Mouse (Mus musculus): ENCODE measurements at regions not wholly inside any gene's neighbourhood (a gene's known extent, or its start where the extent isn't known, plus 50 kb on each side); places are given as distances from the start of the nearest gene placed in this dataset.

- DNase-seq (ENCODE audit: low read depth), result peak; percentile 5
Measured at GRCm38 (mm10) chr9:103813791-103814190, 52.2 kb upstream of the Tmem108 start.

- DNase-seq (ENCODE audit: low read depth), result no peak
Measured at GRCm38 (mm10) chr9:103818998-103819397, 57.4 kb upstream of the Tmem108 start.

GRCm38 (mm10) chr9:103821632-103822031, 60.0 kb upstream of the Tmem108 start:
- DNase-seq (ENCODE audit: low read depth), result no peak

GRCm38 (mm10) chr9:103823491-103823890, 61.9 kb upstream of the Tmem108 start:
- DNase-seq (ENCODE audit: low read depth), result no peak

DNA sequence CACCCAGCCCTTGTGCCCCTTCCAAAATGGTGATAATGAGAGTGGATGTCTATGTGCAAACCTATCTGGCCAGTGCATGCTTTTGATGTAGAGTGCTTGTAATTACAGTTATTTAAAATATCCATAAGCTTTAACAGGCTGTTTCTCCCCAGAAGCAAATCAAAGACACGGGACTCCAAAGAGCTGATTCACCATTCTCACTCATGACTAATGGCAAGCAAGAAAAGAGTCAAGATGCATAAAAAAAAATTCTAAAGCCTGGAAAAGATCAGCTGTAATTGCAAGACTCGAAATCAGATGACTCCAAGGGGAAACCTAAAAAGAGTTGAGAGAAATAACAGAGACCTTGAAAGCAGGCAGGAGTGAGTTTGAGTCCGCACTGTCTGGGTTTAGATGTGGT, 79.6 kb upstream of the Tmem108 start:
- DNase-seq (ENCODE audit: low read depth), result no peak

- DNase-seq (ENCODE audit: low read depth), result no peak
Measured at GRCm38 (mm10) chr9:103843836-103844235, 82.2 kb upstream of the Tmem108 start.

- DNase-seq (ENCODE audit: low read depth), result no peak
Measured at GRCm38 (mm10) chr9:103845916-103846457, 84.3 kb upstream of the Tmem108 start.

- no peak for DNase-seq (ENCODE audit: low read depth)
Measured at GRCm38 (mm10) chr9:103847931-103848330, 86.3 kb upstream of the Tmem108 start.

DNA sequence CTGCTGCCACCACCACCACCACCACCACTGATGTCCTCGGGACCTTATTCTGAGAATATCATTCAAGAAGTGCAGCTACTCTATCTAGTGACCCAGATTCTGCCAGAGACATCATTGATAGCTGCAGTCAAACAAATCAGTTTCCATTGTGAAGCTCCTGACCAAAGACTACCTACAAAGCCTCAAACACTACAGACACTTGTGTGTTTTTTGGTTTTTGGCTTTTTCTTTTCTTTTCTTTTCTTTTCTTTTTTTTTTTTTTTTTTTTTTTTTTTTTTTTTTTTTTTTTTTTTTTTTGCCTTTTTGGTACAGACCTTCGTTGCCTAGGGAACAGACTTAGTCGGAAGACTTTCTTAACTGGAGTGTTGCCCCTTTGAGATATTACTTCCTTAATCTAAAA, 87.4 kb upstream of the Tmem108 start:
- no peak for DNase-seq (ENCODE audit: low read depth)

- DNase-seq (ENCODE audit: low read depth), result no peak
Measured at GRCm38 (mm10) chr9:103852691-103853090, 91.1 kb upstream of the Tmem108 start.

DNA sequence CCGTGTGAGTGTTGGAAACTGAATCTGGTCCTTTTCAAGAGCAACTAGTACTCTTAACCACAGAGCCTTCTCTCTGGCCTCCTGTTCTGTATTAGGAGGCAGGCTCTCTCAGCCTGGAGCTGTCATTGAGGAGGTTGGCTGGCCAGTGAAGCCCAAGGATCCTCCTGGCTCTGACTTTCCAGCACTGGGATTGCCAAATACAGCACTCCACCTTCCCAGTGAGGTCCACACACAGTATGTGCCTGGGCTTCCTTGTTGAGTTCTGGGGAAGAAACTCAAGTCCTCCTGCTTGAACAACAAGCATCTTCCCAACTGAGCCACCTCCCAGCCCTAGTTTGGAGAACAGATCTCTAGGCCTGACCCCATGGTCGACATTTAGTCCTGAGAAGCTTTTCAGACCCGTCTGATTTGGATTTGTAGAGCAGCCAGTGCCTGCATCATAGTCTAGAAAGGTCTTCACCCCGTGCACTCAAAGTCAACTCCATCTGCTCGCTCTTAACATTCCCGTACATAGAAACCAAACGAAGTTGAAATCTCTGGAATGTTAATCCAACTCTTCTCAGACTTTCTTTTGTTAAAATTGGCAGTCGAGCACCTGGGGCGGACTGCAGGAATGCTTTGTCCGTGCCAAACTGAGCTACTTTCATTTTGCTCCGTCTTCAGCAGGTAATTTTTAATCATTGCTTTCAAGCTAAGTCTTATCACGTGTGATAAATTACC, 99.2 kb upstream of the Tmem108 start:
- DNase-seq (ENCODE audit: low read depth), result no peak

GRCm38 (mm10) chr9:103862493-103862892, 100.9 kb upstream of the Tmem108 start:
- no peak for DNase-seq (ENCODE audit: low read depth)

- DNase-seq (ENCODE audit: low read depth), result no peak
Measured at GRCm38 (mm10) chr9:103867433-103868209, 106.0 kb upstream of the Tmem108 start.

GRCm38 (mm10) chr9:103869276-103869675, 107.6 kb upstream of the Tmem108 start:
- DNase-seq (ENCODE audit: low read depth), result no peak

DNA sequence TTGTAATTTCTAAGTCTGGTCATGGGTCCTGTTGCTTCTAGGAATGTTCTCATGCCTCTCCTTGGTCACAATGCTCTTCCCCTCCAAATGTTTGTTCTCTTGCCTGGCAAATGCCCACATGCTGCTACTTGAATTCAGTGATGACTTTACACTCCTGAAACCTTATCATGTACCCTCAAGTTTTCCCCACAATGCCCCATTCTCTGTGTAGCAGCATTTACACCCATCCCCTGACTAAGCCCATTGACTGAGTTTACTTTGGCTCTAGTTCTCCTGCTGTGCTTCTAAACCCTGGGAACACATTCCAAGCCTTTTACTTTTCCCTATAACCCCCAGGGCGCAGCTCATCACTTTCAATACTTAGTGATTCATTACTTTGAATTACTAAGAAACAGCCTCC, 110.5 kb upstream of the Tmem108 start:
- DNase-seq (ENCODE audit: low read depth), result no peak

GRCm38 (mm10) chr9:103873876-103874275, 112.2 kb upstream of the Tmem108 start:
- DNase-seq (ENCODE audit: low read depth), result no peak

DNA sequence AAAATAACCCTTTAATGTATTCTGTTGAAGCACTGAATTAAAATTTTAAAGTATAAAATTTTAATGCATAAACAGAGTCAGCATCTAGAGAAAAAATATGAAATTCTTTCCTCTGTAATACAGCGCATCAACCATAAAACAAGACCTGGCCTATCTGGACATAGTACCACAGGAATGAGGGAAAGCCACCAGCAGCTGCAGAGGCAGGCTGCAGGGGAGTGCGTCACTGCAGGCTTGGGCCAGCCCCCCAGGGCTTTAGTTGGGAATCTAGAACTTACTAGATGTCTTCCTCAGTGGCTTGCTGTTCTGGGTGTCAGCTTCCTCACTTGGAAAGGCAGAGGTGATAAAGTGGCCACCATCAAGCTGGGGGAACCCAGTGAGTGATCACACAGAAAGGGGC, 116.2 kb upstream of the Tmem108 start:
- DNase-seq (ENCODE audit: low read depth), result no peak

DNA sequence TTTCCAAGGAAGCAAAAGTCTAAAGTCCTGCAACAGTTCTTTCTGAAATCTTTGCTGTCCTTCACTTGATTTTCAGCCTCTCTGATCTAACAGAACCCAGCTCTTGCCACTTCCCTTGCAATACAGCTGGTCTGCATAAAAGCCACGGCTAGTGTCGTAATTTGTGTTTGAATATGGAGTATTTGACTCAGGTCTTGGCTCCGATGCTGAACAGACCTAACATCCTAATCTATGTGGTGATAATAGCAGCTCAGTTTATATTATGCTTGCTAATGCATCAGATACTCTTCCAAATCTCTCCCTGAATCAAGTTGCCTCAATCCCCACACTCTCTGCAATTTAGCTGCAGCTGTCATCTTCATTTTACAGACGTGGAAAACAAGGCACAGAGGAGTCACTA, 109.5 kb upstream of the Nphp3 start:
- DNase-seq (ENCODE audit: low read depth), result no peak

- DNase-seq (ENCODE audit: low read depth), result no peak
Measured at GRCm38 (mm10) chr9:103894376-103894775, 108.0 kb upstream of the Nphp3 start.

DNA sequence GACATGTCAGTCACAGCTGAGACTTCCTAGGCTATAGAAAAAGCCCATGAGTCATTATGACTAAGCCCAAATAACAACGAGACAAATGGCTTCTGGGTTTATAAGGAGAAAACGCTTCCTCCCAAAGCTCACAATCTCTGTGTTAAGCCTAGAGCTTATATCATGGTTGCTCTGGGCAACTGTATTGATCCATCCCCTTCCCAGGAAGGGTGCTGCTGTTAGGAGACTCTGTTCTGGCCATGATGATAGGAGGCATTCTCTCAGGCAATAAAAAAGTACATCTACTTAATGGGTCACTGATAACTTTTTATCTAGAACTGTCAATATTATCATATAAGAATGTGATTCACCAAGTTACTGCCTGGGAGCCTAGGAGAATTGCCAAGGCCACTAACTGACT, 103.0 kb upstream of the Nphp3 start:
- peak; percentile 38 for DNase-seq (ENCODE audit: low read depth)

DNA sequence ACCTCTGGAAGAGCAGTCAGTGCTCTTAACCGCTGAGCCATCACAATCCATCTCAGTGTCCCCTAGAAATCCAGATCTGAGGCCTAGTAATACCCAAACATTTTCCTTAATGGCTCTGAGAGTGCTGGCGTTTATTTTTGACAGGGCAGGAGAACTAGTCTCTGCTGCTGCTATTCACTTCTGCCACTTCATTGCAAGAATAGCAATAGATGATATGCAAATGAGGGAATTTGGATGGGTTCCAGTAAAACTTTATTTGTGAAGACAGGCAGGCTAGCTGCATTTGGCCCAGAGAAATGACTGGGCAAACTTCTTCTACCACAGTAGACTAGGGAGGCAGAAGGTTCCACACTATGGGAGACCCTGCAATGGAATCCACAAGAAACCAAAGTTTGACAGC, 91.0 kb upstream of the Nphp3 start:
- no peak for DNase-seq (ENCODE audit: low read depth)

DNA sequence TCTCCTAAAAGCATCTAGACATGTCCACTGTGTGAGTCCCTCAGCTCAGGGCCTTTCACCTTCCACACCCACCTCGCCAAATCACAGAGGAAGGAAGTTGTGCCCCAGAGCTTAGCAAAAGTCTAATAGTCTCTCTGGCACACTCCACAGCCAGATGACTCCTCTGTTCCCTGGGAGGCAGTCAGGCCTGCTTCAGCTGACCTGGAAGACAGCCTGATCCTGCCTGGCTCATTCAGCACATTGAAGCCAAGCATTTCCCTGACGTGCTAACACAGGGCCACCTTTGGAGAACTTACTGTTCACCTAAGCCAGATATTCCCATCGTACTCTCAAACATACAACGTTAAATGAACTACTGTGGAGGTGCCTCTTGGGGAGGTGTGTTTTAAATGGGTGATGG, 87.2 kb upstream of the Nphp3 start:
- no peak for DNase-seq (ENCODE audit: low read depth)

DNA sequence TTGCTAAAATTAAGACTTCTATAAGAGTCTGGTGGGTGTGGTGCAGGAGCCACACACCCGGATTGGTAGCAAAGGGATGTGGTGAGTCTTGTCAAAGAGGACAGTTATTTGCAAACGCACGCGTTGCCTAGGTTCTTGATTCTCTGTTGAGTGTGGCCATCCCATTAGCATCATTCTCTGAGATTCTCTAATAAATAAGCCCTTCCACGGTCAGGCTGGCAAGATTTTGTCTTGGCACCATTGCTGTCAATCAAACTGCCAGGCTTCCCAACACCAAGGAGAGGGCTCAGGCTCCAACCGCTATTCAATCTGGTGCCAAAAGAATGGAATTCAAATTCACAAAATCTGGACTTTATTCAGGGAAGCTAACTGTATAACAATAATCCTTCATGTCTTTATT, 84.6 kb upstream of the Nphp3 start:
- DNase-seq (ENCODE audit: low read depth), result no peak

Data from 416B (cell line).